Mouse (Mus musculus) olfactory bulb, adult 2 months (tissue): ENCODE data around the gene Tnip2. TPM values are rescaled to one million over a fixed set of nuclear protein-coding genes. Genes with fewer than 3 reads are reported as not detected.

ENCODE experiments used
- H3K27ac ChIP-seq: fragments of 200-500 bp; 2 replicates; pipeline ENCODE4 v1.5.1; 2012; ENCODE audit warnings: low read depth, low read length; ENCODE audit not compliant: insufficient read depth
- H3K4me1 ChIP-seq: fragments of 200-500 bp; 2 replicates; pipeline ENCODE4 v1.6.1; 2012; ENCODE audit warnings: low read length; ENCODE audit not compliant: control insufficient read depth, insufficient read depth
- H3K4me3 ChIP-seq: fragments of 200-500 bp; 2 replicates; pipeline ENCODE4 v1.5.1; 2012; ENCODE audit warnings: mild to moderate bottlenecking, low read depth, low read length, moderate library complexity; ENCODE audit not compliant: insufficient read depth
- CTCF ChIP-seq: fragments of 200-500 bp; IDR thresholded peaks from 2 replicates; pipeline ENCODE4 v1.5.1; 2012; ENCODE audit warnings: low read depth, mild to moderate bottlenecking, low read length, moderate library complexity; ENCODE audit not compliant: insufficient read depth
- POLR2A ChIP-seq: fragments of 200-500 bp; IDR thresholded peaks from 2 replicates; pipeline ENCODE4 v1.6.1; 2012; ENCODE audit warnings: mild to moderate bottlenecking, low read depth, low read length, moderate library complexity; ENCODE audit not compliant: insufficient read depth
- WGBS: fragments of 180-500 bp; shearing (Covaris S2); methylation state at CpG from one replicate; pipeline ENCODE4 v1.1.7; 2018; 5-methylcytosine and 5-hydroxymethylcytosine counted together
- polyA plus RNA-seq: library from polyadenylated mRNA; stranded (reverse); fragments of >200 nt; gene quantifications from 2 replicates; pipeline ENCODE4 v1.2.4, GENCODE M21; 2012; ENCODE audit warnings: low replicate concordance; ENCODE audit not compliant: missing spikeins, insufficient read depth, insufficient read length

Gene Tnip2
- polyA plus RNA-seq, 1 experiment = not detected

DNA sequence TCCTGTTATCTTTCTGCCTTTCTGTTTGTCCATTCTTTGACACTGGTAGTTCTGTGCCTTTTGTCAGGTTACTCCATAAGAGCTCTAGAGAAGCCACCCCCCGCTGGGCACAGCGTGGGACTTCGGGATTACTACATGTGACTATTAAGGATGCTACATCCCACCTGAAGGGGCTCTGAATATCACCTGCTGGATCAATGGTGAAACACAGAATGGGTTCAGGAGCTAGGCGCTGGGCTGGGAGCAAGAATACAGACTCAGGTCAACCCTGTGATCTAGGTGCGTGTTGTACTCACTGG lies 12.6 kb upstream of the Tnip2 start:
- WGBS = 71% methylated on average over 5 of the region's 5 CpGs
- no peak overlapping the region for H3K27ac ChIP-seq
- no peak overlapping the region for H3K4me3 ChIP-seq
- peaks cover 11% of the 10 kb centered on the region for H3K4me1 ChIP-seq
- no peak for TF ChIP-seq POLR2A
- TF ChIP-seq CTCF = no peak

DNA sequence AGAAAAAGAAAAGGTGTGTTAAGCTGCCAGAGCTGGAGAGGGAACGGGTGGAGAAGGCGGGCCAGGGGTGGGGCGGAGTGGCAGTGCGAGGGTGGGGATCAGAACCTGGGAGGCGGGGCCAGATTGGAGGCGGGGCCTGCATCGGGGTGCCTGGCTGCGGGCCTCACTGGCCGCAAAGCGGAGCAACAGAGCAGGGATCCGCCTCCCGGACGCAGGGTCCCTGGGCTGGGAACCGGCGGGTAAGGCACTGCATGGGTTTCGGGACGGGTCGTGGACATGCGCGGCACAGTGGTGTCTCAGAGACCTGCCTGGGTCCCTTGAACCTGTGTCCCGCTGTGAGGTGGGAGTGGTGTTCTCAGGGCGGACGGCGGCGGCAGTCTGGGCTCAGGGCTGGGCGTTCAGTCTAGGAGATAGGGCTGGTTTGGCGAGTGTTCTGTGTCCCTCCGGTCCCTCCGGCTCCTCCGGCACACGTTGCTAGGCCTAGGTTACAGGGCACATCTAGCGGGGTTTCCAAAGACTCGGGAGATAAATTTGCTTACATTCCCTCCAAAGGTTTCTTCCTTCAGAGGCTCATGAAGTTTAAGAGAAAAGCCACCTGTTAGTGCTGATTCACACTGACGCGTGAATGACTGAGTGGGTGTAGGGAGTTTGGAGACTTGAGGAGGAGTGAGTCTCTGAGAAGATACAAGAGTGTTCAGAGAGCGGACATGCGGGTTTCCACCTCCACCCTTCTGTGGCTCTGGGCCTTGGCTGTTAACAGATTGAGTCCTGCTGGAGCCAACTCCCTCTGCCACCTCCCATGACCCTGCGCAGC lies 12.1 kb upstream of the Tnip2 start, which contains the start of gene Sh3bp2:
Sh3bp2 (plus strand) TSS at position 176 of the 814 bp plus-strand sequence.
- TF ChIP-seq CTCF (no peak), POLR2A (no peak)
- peaks cover 16% of the 10 kb centered on the region for H3K4me1 ChIP-seq
- 6% methylated on average over 38 of the region's 38 CpGs for WGBS

DNA sequence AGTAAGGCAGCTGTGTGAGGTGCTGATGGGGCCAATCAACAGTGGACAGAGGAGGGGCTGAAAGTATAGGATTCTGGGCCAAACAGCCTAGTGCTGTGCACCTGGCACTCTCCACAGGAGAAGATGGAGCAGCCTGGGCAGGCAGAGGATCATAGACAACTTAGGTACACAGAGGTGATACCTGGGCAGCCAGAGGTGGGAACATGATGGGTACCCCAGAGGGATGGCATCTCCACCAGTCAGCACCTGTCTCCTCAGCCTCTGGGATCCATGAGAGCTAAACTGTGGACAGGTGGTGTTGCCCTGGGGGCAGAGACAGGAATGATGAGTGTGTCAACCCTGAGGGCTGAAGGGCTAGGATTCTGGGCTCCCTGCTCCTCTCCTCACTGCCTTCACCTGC lies 10.7 kb upstream of the Tnip2 start:
- H3K27ac ChIP-seq = no peak overlapping the region
- TF ChIP-seq CTCF (no peak), POLR2A (no peak)
- H3K4me1 ChIP-seq = peaks cover 18% of the 10 kb centered on the region
- no peak overlapping the region for H3K4me3 ChIP-seq

More for the DNA sequence above, 12.1 kb upstream of the Tnip2 start, which contains the start of gene Sh3bp2:
- H3K4me3 ChIP-seq = peak within 1 kb of the TSS; percentile 49
- no peak within 1 kb of the TSS for H3K27ac ChIP-seq

DNA sequence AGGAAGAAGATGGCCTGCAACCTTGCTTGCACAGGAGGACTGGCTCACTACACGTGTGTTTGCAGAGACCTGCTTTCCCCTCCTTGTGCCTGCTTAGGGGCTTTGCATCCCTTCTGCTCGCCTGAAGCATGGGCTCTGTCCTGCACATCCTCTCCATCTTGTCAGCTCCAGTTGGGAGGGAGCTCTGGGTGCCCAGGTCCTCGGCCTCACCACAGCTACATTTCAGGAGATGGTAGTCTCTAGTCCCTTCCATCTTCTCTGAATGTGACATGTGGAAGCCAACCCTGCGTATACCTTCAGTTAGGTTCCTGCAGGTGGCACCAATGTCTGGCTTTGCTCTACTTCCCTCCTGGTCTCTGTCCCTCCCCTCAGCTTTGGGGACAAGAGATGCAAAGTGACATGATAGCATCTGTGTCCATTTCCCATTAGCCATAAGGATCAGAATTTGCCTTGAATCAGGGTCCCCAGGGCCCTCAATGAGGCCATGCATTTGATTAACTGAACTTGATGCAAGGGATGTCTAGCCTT lies 10.2 kb upstream of the Tnip2 start:
- Histone ChIP-seq H3K27ac (no peak overlapping the region), H3K4me3 (no peak overlapping the region), H3K4me1 (peaks cover 18% of the 10 kb centered on the region)
- TF ChIP-seq POLR2A (no peak), CTCF (no peak)
- WGBS = 81% methylated on average over 4 of the region's 4 CpGs

DNA sequence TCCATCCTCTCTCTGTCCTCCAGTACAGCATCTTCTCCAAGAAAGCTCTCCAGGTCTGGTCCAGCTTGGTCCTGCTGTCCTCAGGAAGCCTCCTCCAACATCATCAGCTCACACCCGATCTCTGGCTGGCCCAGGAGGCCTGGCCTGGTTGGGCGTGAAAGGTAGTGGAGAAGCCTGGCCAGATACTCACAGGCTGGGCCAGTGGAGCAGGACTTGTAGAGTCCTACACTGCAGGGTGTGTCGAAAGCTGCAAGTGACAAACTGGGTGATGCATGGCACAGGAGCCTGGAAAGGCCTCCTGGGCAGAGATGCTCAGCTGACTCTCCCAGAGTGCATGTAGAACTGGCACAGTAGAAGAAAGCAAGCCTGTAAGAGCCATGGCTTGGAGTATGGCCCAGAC lies 7.5 kb upstream of the Tnip2 start:
- Histone ChIP-seq H3K4me3 (no peak overlapping the region), H3K27ac (no peak overlapping the region), H3K4me1 (peaks cover 18% of the 10 kb centered on the region)
- 86% methylated on average over 3 of the region's 3 CpGs for WGBS
- 0 out of 2 replicates have a peak, but pooled peaks have one; percentile 4 for TF ChIP-seq CTCF
- TF ChIP-seq POLR2A = no peak

DNA sequence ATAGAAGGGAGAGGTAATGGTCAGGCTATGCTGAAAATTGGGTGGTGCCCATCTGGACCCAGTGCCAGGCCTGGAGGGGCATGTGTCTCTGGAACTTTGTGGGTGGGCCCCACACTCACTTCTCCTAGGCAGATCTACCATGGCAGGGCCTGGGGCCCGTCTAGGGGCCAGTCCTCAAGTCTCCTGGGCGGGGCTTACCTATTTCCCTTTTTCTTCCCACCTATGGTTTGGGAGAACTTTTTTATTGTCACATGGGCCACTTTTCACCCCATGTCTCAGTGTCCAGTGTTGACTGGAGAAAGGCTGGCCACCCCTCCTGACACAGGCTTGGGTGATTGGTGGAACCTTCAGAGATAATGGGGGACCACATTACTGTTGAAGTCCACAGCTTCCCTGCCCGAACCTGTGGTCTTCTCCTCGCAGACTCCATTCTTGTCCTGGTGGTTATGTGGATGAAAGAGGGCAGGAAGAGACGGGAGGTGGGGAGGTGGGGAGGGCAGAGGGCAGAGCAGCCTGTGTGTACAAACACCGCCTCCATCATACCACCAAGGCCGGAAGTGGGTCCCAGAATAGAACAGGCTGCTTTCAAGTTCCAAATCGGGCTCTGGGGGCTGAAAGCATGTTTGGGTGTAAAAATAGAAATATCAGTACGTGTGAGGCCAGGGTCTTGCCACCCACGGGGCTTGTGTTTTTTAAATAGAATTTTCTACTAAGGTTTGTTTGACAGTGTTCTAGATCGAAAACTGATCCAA lies 6.8 kb upstream of the Tnip2 start:
- no peak overlapping the region for H3K27ac ChIP-seq
- 53% methylated on average over 11 of the region's 11 CpGs for WGBS

DNA sequence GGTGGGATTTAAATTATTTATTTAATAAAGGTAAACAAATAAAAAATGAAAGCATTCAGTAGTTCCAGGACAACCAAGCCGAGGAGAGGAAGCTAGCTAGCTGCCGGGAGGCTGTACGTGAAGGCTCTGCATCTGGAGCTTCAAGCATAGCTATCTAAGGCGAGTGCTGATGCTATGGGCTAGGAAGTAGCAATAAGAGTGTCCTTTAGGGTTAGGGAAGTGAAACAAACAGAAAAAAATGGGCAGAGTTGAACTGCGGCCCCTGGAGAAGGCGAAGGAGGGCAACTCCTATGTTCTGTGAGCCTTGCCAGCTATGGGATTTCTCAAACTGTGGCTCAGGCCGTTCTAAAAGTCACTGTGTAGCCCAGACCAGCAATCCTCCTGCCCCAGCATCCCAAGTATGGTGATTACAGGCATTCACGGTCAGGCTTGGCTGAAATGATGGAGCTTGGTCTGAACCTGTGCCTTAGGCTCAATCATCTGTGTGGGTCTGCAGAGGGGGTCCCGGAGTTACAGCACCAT lies 5.7 kb upstream of the Tnip2 start:
- H3K27ac ChIP-seq = no peak overlapping the region
- WGBS = 89% methylated on average over 9 of the region's 9 CpGs
- peaks cover 14% of the 10 kb centered on the region for H3K4me1 ChIP-seq
- no peak overlapping the region for H3K4me3 ChIP-seq
- no peak for TF ChIP-seq POLR2A
- TF ChIP-seq CTCF = no peak

More for the DNA sequence above, 6.8 kb upstream of the Tnip2 start:
- no peak overlapping the region for H3K4me3 ChIP-seq
- peaks cover 15% of the 10 kb centered on the region for H3K4me1 ChIP-seq
- TF ChIP-seq POLR2A (no peak), CTCF (no peak)

DNA sequence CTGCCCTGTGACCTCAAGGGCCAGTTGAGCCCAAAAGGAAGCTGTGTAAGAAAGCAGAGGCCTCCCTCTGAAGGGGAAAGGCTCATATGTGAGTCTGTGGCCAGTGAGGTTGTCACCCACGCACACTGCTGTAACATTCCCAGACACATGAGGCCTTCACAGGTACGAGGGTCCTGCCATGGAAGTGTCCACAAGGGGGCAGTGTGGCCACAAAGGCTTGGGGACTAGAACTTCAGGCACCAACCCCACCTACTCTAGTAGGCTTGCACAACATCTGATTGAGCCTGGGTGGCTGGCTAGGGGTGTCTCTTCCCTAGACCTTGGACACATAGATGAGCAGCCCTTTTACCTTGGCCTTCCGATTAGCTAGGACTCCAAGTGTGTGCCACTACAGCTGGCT lies 4.1 kb upstream of the Tnip2 start:
- no peak overlapping the region for H3K4me3 ChIP-seq
- WGBS = 39% methylated on average over 3 of the region's 3 CpGs
- TF ChIP-seq POLR2A (no peak), CTCF (peak; percentile 67)
- H3K4me1 ChIP-seq = peaks cover 22% of the 10 kb centered on the region
- no peak overlapping the region for H3K27ac ChIP-seq

DNA sequence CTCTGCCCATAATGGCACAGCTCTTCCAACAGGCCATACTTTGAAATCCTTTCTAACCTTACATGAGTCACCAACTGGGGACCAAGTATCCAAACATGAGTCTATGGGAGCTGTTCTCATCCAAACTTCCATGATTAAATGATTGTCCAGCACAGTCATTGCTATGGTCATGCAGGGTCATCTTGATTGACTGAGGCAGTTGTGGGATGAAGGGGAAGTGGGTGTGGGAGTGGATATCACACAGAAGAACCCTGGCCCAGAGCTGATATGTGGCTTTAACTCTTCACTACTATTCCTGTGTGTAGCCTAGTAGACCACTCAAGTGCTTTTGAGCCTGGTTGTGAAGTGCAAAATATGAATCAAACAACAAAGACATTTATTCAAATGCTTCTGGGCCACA lies 1.3 kb upstream of the Tnip2 start:
- Histone ChIP-seq H3K4me1 (peaks cover 9% of the 10 kb centered on the region), H3K4me3 (no peak overlapping the region), H3K27ac (no peak overlapping the region)
- TF ChIP-seq POLR2A (no peak), CTCF (no peak)

DNA sequence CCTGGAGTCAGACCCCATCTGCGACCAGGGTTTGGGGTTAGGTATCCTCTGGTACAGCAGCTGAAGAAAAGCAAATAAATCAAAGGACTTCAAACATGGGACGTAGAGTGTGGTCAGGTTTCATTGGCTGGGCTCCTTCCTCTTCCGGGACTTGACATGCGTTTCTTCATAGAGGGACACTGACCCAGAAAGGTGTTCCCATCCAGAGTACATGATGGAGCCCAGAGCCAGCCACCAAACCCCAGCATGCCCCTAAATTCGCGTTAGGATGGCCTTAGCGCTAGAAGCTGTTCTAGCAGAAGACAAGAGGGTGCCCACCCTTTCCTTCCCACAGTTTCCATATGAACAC lies 401 bp upstream of the Tnip2 start:
- Histone ChIP-seq H3K27ac (no peak overlapping the region), H3K4me1 (peaks cover 9% of the 10 kb centered on the region), H3K4me3 (peak overlapping the region; percentile 72)
- WGBS = 22% methylated on average over 7 of the region's 7 CpGs
- no peak for TF ChIP-seq CTCF
- no peak for TF ChIP-seq POLR2A
